Mouse (Mus musculus) frontal cortex, postnatal 10 days (tissue): ENCODE results near the gene Gm29582.
"Not testable (repeated sequence)": the region's sequence is repeated elsewhere in the genome, so short reads cannot be mapped to it uniquely, and the experiment has no call there.

Source experiments
- DNase-seq, 2 experiments: peaks; one replicate each; pipeline ENCODE4 v3.0.0; 2022; ENCODE audit warnings: low spot score in 2 of 2, mixed read lengths in 1 of 2

The Gm29582 gene

GRCm38 (mm10) chrY:30738461-30738860 is at the start of gene Gm29582:
TSS of gene Gm29582 (minus strand) at chrY:30738561.
- DNase-seq: not testable (repeated sequence)
